Mouse (Mus musculus) heart, embryonic 13.5 days (tissue): ENCODE results near the gene Tjp2. TPM values are rescaled to one million over a fixed set of nuclear protein-coding genes. Genes with fewer than 3 reads are reported as not detected.
"Not testable (repeated sequence)": the region's sequence is repeated elsewhere in the genome, so short reads cannot be mapped to it uniquely, and the experiment has no call there.

Experiments
- ATAC-seq: fragments of 200-750 bp; cut with Nextera tagmentation; 2 replicates; pipeline ENCODE4 v1.8.0; 2017; ENCODE audit warnings: moderate TSS enrichment; ENCODE audit not compliant: insufficient number of reproducible peaks, low FRiP score, low TSS enrichment; ENCODE audit errors: extremely low read depth
- H3K27ac ChIP-seq: fragments of 300-500 bp; sonication (generic); replicated peaks from 2 replicates; pipeline ENCODE4 v1.5.1; 2015; ENCODE audit warnings: moderate library complexity, mild to moderate bottlenecking, inconsistent platforms
- H3K27me3 ChIP-seq: fragments of 300-500 bp; sonication (generic); replicated peaks from 2 replicates; pipeline ENCODE4 v1.6.1; 2015; ENCODE audit warnings: mild to moderate bottlenecking, inconsistent platforms
- H3K36me3 ChIP-seq: fragments of 300-500 bp; sonication (generic); 2 replicates; pipeline ENCODE4 v1.6.1; 2015; ENCODE audit warnings: mild to moderate bottlenecking, inconsistent platforms
- H3K4me1 ChIP-seq: fragments of 300-500 bp; sonication (generic); 2 replicates; pipeline ENCODE4 v1.6.1; 2015; ENCODE audit warnings: inconsistent platforms
- H3K4me2 ChIP-seq: fragments of 300-500 bp; sonication (generic); 2 replicates; pipeline ENCODE4 v1.6.1; 2015; ENCODE audit warnings: inconsistent platforms, mild to moderate bottlenecking, moderate library complexity
- H3K4me3 ChIP-seq: fragments of 300-500 bp; sonication (generic); 2 replicates; pipeline ENCODE4 v1.5.1; 2015; ENCODE audit warnings: moderate library complexity, mild to moderate bottlenecking, inconsistent platforms
- H3K9ac ChIP-seq: fragments of 300-500 bp; sonication (generic); 2 replicates; pipeline ENCODE4 v1.6.1; 2015; ENCODE audit warnings: inconsistent platforms, mild to moderate bottlenecking, moderate library complexity
- H3K9me3 ChIP-seq: fragments of 300-500 bp; sonication (generic); 2 replicates; pipeline ENCODE4 v1.6.1; 2016; ENCODE audit warnings: inconsistent platforms
- WGBS: fragments of 180-500 bp; shearing (Covaris S2); methylation state at CpG from one replicate; pipeline ENCODE4 v1.1.7; 2015; ENCODE audit warnings: mixed read lengths; 5-methylcytosine and 5-hydroxymethylcytosine counted together
- polyA plus RNA-seq: library from polyadenylated mRNA; unstranded; fragments of >200 nt; fragmentation: Nextera tagmentation; extraction: Ambion mirVana; gene quantifications from 2 replicates; pipeline ENCODE4 v1.2.1, GENCODE M21; 2015

The Tjp2 gene
- polyA plus RNA-seq, 1 experiment from 2014 or later: 22.7 TPM

DNA sequence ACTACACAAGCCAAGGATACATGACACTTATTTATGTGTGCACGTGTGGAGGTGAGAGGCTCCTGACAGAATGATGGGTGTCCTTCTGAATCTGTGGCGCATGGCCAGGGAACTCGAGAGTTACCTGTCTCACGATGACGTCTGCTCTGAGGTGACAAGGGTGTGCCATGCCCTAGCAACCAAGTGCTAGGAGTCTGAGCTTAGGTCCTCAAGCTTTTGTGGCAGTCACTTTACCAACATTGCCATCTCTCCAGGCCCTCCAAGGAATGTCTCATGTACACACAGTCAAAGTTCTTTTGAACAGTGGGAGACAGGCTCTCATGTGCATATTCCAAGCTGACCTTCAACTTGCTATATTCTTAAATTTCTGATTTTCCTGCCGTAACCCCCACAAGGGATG lies 33.1 kb upstream of the Tjp2 start:
- peaks cover 24% of the 10 kb centered on the region for H3K36me3 ChIP-seq
- H3K27ac ChIP-seq: peak overlapping the region; percentile 63
- 81% methylated on average over 6 of the region's 6 CpGs for WGBS
- H3K4me1 ChIP-seq: peaks cover 33% of the 10 kb centered on the region
- no peaks in the 10 kb centered on the region for H3K27me3 ChIP-seq
- H3K9ac ChIP-seq: no peak overlapping the region
- H3K4me3 ChIP-seq: no peak overlapping the region
- no peak for ATAC-seq
- no peak overlapping the region for H3K4me2 ChIP-seq
- H3K9me3 ChIP-seq: no peaks in the 10 kb centered on the region

DNA sequence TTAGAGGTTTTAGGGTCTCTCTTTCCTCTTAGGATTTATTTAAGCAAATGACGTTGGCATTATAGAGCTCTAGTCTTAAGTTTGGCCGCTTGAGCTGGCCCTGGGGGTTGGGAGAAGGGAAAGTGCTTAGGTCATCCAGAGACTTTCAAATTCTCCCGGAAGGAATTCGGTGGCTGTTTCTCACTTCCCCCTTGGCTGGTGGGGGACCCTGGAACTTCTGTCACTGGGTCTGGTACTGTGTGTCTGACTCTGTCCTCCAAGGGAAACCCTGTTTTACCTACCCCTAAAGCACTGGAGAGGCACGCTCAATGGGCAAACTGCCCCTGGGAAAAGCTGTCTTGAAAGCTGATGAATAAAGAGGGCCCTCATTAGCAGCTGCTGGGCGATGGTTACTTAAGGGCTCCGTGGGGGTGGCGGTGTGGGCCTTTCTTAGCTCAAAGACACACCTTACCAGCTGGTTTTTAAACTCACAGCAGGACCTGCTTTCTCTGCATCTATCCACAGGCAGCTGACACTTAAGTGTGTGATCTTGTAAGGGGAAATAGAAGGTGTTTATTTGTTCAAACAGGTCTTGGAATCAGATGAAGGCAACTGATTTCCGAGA lies 28.9 kb upstream of the Tjp2 start:
- Histone ChIP-seq H3K4me2 (no peak overlapping the region), H3K4me1 (peaks cover 40% of the 10 kb centered on the region), H3K9me3 (no peaks in the 10 kb centered on the region), H3K9ac (no peak overlapping the region), H3K4me3 (no peak overlapping the region), H3K27me3 (no peaks in the 10 kb centered on the region), H3K36me3 (no peaks in the 10 kb centered on the region), H3K27ac (peak overlapping the region; percentile 39; the same call in 1 of the 2 replicates)
- ATAC-seq: no peak
- WGBS: 32% methylated on average over 9 of the region's 9 CpGs

DNA sequence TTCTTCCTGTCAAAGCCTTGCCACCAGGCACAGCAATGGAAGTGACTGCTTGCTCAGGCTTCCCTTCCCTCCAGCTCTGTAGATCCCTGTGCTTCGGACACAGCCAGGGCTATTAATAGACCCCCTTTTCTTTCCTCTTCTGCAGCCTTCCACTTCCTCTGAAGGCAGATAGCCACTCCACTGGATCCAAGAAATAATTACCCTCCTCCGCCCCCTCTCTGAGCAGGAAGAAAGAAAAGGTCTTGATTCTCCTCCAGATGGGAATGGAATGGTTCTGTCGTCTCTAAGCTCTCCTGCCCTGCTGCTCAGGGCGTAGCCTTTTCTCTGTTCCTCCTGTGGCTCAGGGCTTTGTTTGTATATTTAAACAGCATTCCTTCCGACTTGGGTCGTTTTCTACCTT lies 27.0 kb upstream of the Tjp2 start:
- WGBS: 15% methylated on average over 6 of the region's 6 CpGs
- peak overlapping the region; percentile 88 for H3K27ac ChIP-seq
- peaks cover 35% of the 10 kb centered on the region for H3K4me1 ChIP-seq
- no peak overlapping the region for H3K4me3 ChIP-seq
- no peaks in the 10 kb centered on the region for H3K27me3 ChIP-seq
- peak overlapping the region; percentile 55 for H3K4me2 ChIP-seq
- peak overlapping the region; percentile 65 for H3K9ac ChIP-seq
- H3K9me3 ChIP-seq: no peaks in the 10 kb centered on the region
- no peaks in the 10 kb centered on the region for H3K36me3 ChIP-seq
- peak; percentile 44; the same call in 1 of the 2 replicates for ATAC-seq

DNA sequence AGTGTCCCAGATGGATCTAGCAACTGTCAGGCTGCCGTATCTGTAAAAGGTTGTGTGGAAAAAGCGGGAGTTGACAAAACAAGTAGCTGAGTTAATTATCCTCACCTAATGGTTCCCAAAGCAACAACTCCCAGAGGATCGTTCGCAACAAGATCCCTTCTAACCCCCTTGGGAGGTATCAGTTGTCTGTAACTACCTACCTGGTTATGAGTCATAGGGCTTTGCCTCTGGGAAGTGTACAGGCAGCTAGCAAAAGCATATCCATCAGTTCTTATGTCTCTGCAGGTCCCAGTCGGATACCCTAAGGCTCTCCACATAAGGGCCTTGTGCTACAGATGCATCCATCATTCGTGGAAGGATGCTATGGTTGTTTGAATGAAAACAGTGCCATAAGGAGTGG lies 18.5 kb upstream of the Tjp2 start:
- ATAC-seq: no peak
- H3K4me2 ChIP-seq: no peak overlapping the region
- H3K4me3 ChIP-seq: no peak overlapping the region
- no peaks in the 10 kb centered on the region for H3K36me3 ChIP-seq
- no peaks in the 10 kb centered on the region for H3K9me3 ChIP-seq
- 82% methylated on average over 6 of the region's 6 CpGs for WGBS
- H3K4me1 ChIP-seq: peaks cover 19% of the 10 kb centered on the region
- H3K9ac ChIP-seq: no peak overlapping the region
- H3K27me3 ChIP-seq: no peaks in the 10 kb centered on the region
- no peak overlapping the region for H3K27ac ChIP-seq

DNA sequence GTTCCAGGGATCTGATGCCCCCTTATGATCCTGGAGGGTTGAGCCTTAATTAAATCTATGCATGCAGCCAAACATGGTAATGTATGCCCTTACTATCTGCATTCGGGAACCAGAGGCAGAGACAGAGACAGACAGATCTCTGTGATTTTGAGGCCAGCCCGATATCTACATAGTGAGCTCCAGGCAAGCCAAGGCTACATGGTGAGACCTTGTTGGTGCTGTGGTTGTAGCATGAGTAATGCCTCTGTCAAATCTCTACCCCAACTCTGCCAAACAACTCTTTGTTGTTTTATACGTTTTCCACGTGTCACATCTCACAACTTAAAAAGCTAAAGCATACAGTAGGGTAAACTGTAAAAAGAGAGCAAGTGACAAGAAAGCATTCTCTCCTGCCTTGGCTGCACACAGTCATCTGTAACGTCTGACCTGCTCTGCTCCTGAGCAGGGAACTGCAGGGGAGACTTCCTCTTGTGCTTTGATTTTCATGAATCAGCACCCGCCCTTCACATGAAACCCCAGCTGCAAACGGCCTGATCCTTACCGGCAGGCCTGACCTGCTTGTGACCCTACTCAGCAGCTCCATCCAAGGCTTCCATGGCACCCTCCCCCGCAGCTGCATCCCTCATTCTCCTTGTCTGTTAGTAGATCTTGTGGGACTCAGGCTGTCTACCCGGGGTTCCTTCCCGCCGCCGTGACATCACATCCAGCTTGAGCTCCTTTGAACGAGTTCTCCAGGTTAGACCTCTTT lies 17.1 kb upstream of the Tjp2 start:
- H3K4me3 ChIP-seq: no peak overlapping the region
- H3K9me3 ChIP-seq: no peaks in the 10 kb centered on the region
- no peaks in the 10 kb centered on the region for H3K36me3 ChIP-seq
- peaks cover 13% of the 10 kb centered on the region for H3K4me1 ChIP-seq
- H3K9ac ChIP-seq: 0 out of 2 replicates have a peak overlapping the region, but pooled peaks have one; percentile 21
- H3K27ac ChIP-seq: no peak overlapping the region
- 22% methylated on average over 14 of the region's 14 CpGs for WGBS
- no peaks in the 10 kb centered on the region for H3K27me3 ChIP-seq
- H3K4me2 ChIP-seq: no peak overlapping the region
- ATAC-seq: no peak

DNA sequence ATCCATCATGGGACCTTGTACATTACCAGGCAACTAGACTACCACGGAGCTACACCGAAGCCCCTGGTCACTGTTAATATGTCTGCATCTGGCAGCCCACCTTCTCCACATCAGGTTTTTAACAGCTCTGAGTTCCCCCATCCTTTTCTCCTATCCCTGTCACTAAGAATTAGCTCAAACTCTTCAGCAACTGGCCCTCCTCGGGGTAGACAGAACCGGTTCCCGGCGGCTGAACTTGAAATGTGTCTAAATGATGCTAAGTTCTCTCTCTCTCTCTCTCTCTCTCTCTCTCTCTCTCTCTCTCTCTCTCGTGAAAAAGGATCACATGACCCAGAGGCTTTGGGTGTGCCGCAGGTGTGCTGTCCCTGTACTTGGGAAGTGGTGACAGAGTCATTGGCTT lies 16.4 kb upstream of the Tjp2 start:
- Histone ChIP-seq H3K9ac (no peak overlapping the region), H3K27me3 (no peaks in the 10 kb centered on the region), H3K4me2 (no peak overlapping the region), H3K27ac (no peak overlapping the region), H3K4me3 (no peak overlapping the region), H3K9me3 (no peaks in the 10 kb centered on the region), H3K4me1 (peaks cover 13% of the 10 kb centered on the region), H3K36me3 (no peaks in the 10 kb centered on the region)
- ATAC-seq: no peak
- WGBS: 79% methylated on average over 8 of the region's 8 CpGs

DNA sequence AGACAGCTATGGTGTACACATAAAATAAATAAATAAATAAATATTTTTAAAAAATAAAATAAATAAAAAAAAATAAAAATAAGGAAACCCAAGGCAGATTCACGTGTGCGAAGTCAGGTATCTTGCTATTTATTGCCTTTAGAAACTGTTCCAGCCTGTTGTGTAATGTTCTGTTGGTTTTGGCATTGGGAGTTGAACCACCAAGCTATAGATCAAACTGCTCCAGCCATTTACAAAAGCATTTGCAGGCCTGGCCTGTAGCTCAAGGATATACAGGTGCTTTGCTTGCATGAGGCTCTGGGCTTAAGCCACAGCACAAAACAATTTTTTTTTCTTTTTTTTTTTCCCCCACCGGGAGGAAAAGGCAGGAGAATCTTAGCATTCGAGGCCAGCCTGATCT lies 13.2 kb upstream of the Tjp2 start:
- H3K4me2 ChIP-seq: no peak overlapping the region
- no peak overlapping the region for H3K27ac ChIP-seq
- no peak overlapping the region for H3K9ac ChIP-seq
- no peak overlapping the region for H3K4me3 ChIP-seq
- WGBS: 80% methylated on average over 4 of the region's 4 CpGs
- no peaks in the 10 kb centered on the region for H3K9me3 ChIP-seq
- no peaks in the 10 kb centered on the region for H3K36me3 ChIP-seq
- ATAC-seq: no peak
- H3K4me1 ChIP-seq: peaks cover 10% of the 10 kb centered on the region
- H3K27me3 ChIP-seq: no peaks in the 10 kb centered on the region

DNA sequence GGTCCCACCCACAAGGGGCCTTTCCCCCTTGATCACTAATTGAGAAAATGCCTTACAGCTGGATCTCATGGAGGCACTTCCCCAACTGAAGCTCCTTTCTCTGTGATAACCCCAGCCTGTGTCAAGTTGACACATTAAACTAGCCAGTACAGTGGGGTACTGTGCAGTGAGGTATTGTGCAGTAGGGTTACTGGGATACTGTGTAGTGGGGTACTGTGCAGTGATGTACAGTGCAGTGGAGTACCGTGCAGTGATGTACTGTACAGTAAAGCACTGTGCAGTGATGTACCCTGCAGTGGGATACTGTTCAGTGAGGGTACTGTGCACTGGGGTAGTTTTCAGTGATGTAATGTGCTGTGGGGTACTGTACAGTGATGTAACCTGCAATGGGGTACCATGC lies 7.5 kb upstream of the Tjp2 start:
- not testable (repeated sequence) for H3K9me3 ChIP-seq, H3K27ac ChIP-seq, ATAC-seq, H3K4me3 ChIP-seq, H3K36me3 ChIP-seq, H3K4me1 ChIP-seq, H3K27me3 ChIP-seq, H3K4me2 ChIP-seq, H3K9ac ChIP-seq
- 80% methylated on average over 1 of the region's 1 CpGs for WGBS

DNA sequence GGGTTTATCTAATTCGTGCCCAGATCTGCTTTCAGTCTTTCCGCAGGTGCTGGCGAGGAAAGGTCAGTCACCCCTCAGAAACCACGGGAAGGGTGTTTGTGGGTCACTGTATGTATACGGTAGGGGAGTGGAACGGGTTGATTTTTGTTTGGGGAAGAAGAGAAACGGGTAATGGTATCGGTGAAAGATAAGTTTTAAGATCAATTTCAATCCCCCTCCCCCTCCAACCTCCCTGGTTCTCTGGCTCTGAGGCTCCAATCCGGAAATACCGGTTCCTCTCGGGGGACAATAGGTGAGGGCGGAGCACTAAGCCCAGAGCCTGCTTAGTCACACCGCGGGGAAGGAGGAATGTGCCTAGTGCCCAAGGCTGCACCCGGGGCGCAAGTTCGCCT lies 471 bp upstream of the Tjp2 start:
- peaks cover 23% of the 10 kb centered on the region for H3K4me1 ChIP-seq
- H3K4me3 ChIP-seq: peak overlapping the region; percentile 77
- no peak for ATAC-seq
- peak overlapping the region; percentile 91 for H3K27ac ChIP-seq
- H3K27me3 ChIP-seq: no peaks in the 10 kb centered on the region
- no peaks in the 10 kb centered on the region for H3K36me3 ChIP-seq
- WGBS: under 1% methylated on average over 17 of the region's 17 CpGs
- no peaks in the 10 kb centered on the region for H3K9me3 ChIP-seq
- H3K4me2 ChIP-seq: peak overlapping the region; percentile 88
- H3K9ac ChIP-seq: peak overlapping the region; percentile 89

DNA sequence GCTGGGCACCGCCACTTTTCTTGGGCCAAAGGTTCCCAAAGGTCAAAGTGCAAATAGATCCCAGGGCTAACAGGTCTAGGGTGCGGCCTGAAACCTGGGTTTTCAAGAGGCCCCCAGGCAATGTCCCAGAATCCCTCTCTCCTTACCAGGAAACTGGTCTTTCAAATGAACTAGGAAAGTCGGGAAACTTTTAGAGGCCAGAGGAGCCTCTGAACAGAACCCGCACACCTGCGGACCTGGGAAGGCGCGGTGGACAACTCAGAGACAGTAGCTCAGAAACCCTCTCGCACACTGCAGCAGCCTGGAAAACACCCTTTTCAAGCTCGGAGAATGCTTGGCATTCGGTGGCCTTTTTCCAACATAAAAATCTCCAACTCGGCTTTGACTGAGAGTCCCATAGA lies 979 bp downstream of the Tjp2 start:
- H3K27me3 ChIP-seq: no peaks in the 10 kb centered on the region
- peaks cover 29% of the 10 kb centered on the region for H3K4me1 ChIP-seq
- H3K36me3 ChIP-seq: no peaks in the 10 kb centered on the region
- H3K4me2 ChIP-seq: peak overlapping the region; percentile 88
- peak overlapping the region; percentile 89 for H3K9ac ChIP-seq
- WGBS: 16% methylated on average over 11 of the region's 11 CpGs
- H3K4me3 ChIP-seq: peak overlapping the region; percentile 77
- H3K9me3 ChIP-seq: no peaks in the 10 kb centered on the region
- no peak for ATAC-seq
- peak overlapping the region; percentile 91 for H3K27ac ChIP-seq

DNA sequence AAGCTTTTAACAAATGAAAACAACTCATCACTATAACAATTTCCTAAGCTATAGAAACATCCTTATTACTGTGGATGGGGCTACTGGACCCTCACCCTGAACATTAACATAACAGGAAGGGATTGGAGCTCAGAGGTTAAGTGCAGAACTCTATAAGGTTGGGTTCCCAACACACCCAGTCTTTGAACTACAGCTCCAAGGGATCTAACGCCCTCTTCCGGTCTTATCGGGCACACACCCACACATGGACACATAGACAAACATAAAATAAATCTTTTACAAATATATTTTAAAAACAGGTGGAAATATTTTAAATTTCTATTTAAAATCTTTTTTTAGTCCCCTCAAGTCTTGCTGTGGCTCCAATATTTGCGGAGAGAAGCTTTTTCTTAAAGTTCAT lies 3.4 kb downstream of the Tjp2 start:
- H3K36me3 ChIP-seq: no peaks in the 10 kb centered on the region
- ATAC-seq: no peak
- no peaks in the 10 kb centered on the region for H3K9me3 ChIP-seq
- H3K4me2 ChIP-seq: no peak overlapping the region
- no peak overlapping the region for H3K4me3 ChIP-seq
- H3K9ac ChIP-seq: no peak overlapping the region
- H3K27me3 ChIP-seq: no peaks in the 10 kb centered on the region
- WGBS: 82% methylated on average over 4 of the region's 4 CpGs
- H3K4me1 ChIP-seq: peaks cover 29% of the 10 kb centered on the region
- 0 out of 2 replicates have a peak overlapping the region, but pooled peaks have one; percentile 36 for H3K27ac ChIP-seq
